Mouse (Mus musculus) embryonic facial prominence, embryonic 10.5 days (tissue): ENCODE measurements around the gene Nsmce1. TPM values are rescaled to one million over a fixed set of nuclear protein-coding genes. Genes with fewer than 3 reads are reported as not detected.

Experiments used
- DNase-seq: peaks from one replicate; pipeline ENCODE4 v3.0.0-alpha.2; 2017; ENCODE audit warnings: low spot score
- H3K27ac ChIP-seq: fragments of 300-500 bp; sonication (generic); replicated peaks from 2 replicates; pipeline ENCODE4 v1.5.1; 2016; ENCODE audit warnings: mild to moderate bottlenecking
- H3K27me3 ChIP-seq: fragments of 300-500 bp; sonication (generic); replicated peaks from 2 replicates; pipeline ENCODE4 v1.6.1; 2016; ENCODE audit warnings: low read depth, mild to moderate bottlenecking; ENCODE audit not compliant: poor library complexity, severe bottlenecking
- H3K36me3 ChIP-seq: fragments of 300-500 bp; sonication (generic); replicated peaks from 2 replicates; pipeline ENCODE4 v1.6.1; 2016; ENCODE audit warnings: mild to moderate bottlenecking, moderate library complexity
- H3K4me1 ChIP-seq: fragments of 300-500 bp; sonication (generic); 2 replicates; pipeline ENCODE4 v1.6.1; 2016
- H3K4me3 ChIP-seq: fragments of 300-500 bp; sonication (generic); 2 replicates; pipeline ENCODE4 v1.5.1; 2016; ENCODE audit warnings: mild to moderate bottlenecking, moderate library complexity
- H3K9me3 ChIP-seq: fragments of 300-500 bp; sonication (generic); 2 replicates; pipeline ENCODE4 v1.6.1; 2016; ENCODE audit warnings: mild to moderate bottlenecking
- WGBS: fragments of 180-500 bp; shearing (Covaris S2); methylation state at CpG from one replicate; pipeline ENCODE4 v1.1.7; 2016; 5-methylcytosine and 5-hydroxymethylcytosine counted together
- polyA plus RNA-seq: library from polyadenylated mRNA; unstranded; fragments of >200 nt; fragmentation: Nextera tagmentation; extraction: Ambion mirVana; gene quantifications from 2 replicates; pipeline ENCODE4 v1.2.1, GENCODE M21; 2016

The Nsmce1 gene
- polyA plus RNA-seq, 1 experiment from 2014 or later = 120 TPM

DNA sequence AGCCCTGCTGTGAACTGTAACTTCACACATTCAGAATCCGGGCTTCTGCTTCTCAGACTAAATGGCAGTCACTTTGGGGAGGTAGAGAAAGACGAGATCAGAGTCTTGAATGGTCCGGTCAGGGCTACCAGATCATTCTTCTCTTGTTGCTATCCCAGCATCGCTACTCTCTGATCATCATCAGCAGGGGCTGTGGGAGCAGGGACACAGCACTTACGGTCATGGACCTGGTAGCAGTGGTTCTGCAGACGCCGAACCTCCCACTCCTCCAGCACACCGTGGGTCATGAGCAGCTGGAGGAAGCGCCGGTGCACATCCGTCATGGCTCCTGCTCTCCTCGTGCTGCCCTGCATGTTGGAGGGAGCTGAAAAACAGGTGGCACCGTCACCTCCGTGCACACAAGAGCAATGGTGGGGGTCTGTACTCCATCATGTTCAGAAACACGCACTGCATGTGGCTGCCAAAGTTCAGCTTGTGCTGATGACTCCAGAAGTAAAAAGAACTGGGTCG is 5.2 kb downstream of the Nsmce1 start:
- H3K4me3 ChIP-seq = no peak overlapping the region
- peaks cover 15% of the 10 kb centered on the region for H3K4me1 ChIP-seq
- DNase-seq = no peak
- 95% methylated on average over 16 of the region's 16 CpGs for WGBS
- H3K9me3 ChIP-seq = no peaks in the 10 kb centered on the region
- H3K27ac ChIP-seq = no peak overlapping the region
- H3K27me3 ChIP-seq = no peaks in the 10 kb centered on the region
- peaks cover 52% of the 10 kb centered on the region for H3K36me3 ChIP-seq

DNA sequence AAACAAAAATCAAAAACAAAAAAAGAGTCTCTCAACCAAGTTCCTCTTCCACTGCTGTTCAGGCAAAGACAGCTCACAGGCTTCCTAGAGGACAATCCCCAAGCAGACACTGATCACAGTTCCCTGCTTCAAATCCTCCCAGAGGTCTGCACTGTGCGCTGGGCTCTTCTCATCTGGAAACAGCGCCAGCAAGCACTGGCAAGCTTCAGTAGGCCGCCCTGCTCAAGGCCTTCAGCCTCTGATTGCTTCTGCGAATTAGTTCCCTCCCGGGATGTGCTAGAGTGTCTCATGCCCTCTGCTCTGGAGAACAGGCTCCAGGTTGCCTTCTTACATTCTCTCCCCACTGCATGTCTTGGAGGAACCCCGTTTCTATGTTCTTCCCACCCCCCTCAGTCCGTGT is 6.6 kb downstream of the Nsmce1 start:
- no peak overlapping the region for H3K4me3 ChIP-seq
- peaks cover 5% of the 10 kb centered on the region for H3K4me1 ChIP-seq
- no peak for DNase-seq
- WGBS = 93% methylated on average over 7 of the region's 7 CpGs
- peaks cover 64% of the 10 kb centered on the region for H3K36me3 ChIP-seq
- H3K27ac ChIP-seq = no peak overlapping the region
- H3K9me3 ChIP-seq = no peaks in the 10 kb centered on the region
- no peaks in the 10 kb centered on the region for H3K27me3 ChIP-seq

DNA sequence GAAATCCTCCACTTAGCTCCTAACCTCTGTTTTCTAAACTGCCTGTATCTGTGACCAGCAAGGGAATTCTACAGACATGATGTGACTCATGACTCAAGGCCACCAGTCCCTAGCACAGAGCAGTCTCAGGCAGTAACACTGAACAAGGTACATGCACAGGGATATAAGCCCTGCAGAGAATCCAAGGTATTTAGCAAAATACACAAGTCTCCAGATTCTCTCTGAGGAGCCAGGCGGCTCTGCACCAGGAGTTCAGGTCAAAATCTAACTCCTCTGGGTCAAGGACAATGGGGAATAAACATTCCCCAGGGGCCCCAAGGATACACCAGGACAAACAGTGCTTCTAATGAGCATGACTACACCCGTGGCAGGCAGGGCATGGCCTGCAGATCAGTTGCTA is 8.5 kb downstream of the Nsmce1 start:
- DNase-seq = no peak
- Histone ChIP-seq H3K4me3 (no peak overlapping the region), H3K27me3 (no peaks in the 10 kb centered on the region), H3K9me3 (no peaks in the 10 kb centered on the region), H3K36me3 (peaks cover 74% of the 10 kb centered on the region), H3K27ac (no peak overlapping the region), H3K4me1 (no peaks in the 10 kb centered on the region)
- WGBS = 64% methylated on average over 2 of the region's 2 CpGs

DNA sequence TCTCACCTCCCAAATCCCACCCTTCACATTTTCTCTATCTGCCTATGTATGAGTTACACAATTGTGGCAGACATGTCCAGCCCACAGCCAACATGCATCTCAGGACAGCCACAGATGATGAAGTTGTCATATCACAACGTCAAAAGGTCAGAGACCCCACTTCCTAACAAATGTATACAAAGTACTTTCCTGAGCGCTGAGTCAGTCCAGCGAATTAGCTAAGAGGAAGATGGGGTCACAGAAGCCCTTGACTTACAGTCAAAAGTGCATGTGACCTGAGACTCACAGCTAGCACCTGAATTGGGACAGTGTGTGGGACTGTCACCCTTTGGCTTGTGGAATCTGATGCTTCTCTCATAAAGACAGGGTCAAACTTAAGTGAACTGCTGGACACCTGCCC is 9.1 kb downstream of the Nsmce1 start:
- DNase-seq = no peak
- Histone ChIP-seq H3K4me3 (no peak overlapping the region), H3K36me3 (peaks cover 80% of the 10 kb centered on the region), H3K4me1 (peaks cover 2% of the 10 kb centered on the region; the same call in 1 of the 2 replicates), H3K27me3 (no peaks in the 10 kb centered on the region), H3K9me3 (no peaks in the 10 kb centered on the region), H3K27ac (no peak overlapping the region)
- WGBS = 83% methylated on average over 3 of the region's 3 CpGs

DNA sequence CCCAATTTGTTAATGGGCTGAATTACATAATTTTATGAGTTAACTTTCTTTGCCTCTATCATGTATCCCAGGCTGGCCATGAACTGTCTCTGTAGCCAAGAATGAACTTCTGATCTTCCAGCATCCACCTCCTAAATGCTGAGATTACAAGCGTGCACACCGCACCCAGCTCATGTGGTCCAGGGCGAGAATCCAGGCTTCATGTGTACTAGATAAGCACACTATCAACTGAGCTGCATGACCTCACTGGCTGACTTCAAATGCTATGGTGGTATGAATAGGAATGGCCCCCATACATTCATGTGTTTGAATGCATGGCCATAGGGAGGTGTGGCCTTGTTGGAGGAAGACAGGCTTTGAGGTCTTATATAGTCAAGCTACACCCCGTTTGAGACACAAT is 10.9 kb downstream of the Nsmce1 start:
- Histone ChIP-seq H3K27me3 (no peaks in the 10 kb centered on the region), H3K4me1 (peaks cover 20% of the 10 kb centered on the region), H3K4me3 (no peak overlapping the region), H3K27ac (no peak overlapping the region), H3K9me3 (no peaks in the 10 kb centered on the region), H3K36me3 (peaks cover 78% of the 10 kb centered on the region)
- DNase-seq = no peak
- 91% methylated on average over 4 of the region's 4 CpGs for WGBS

DNA sequence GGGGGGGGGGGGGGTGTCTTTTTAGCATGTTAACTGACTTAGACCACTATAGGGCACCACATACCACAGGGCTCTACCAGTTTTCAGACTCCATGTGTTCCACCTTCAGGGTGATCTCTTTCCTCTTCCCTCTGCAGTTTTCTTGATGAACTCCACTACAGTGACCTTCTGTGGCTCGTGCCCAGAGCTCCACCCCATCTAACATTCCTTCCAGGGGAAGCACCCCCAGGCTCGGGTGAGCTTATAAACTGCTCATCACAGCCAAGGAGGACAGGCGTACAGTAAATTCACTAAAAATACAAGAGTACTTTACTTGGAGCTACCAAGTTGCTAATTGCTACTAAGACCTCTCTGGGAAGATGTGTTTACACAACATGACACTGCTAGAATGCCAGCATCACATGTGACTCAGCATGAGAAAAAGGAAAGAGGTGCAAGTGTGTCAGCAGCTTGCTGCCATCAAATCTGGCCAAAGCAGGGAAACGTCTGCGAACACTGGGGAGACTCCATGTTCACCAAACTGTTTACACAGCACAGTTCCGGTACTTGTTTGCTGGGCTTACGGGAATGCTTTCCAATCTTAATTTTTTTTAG is 12.9 kb downstream of the Nsmce1 start:
- Histone ChIP-seq H3K27me3 (no peaks in the 10 kb centered on the region), H3K36me3 (peaks cover 64% of the 10 kb centered on the region), H3K4me3 (no peak overlapping the region), H3K9me3 (no peaks in the 10 kb centered on the region), H3K4me1 (peaks cover 28% of the 10 kb centered on the region), H3K27ac (no peak overlapping the region)
- 84% methylated on average over 7 of the region's 7 CpGs for WGBS
- DNase-seq = no peak

DNA sequence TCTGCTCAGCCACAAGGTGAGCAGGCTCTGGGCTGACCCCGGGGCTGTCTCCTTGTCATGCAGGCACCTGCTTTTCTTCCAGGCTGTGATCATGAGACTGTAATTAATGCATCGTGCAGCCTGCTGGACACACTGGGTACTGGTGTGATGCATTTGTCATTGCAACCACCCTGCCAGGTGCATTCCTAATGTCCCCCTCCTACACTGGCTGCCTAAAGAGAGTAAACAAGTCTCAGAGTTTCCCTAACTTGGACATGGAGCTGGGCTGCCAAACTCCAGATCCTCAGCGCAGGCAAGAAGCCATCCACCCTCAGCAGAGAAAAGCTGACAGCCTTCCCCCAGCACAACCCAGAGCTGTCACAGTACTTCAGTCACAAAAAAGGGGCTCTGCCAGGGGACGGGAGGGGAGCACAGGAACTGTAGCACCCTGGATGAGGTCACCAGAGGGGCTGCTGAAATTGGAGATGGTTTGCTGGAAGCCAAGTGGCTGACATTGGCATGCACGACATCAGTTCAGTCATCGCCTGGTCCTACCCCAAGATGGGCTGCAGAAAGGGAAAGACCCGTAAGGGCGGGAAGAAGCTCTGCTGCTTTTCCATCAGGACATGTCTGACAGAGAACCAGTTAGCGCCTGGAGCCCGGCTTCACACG is 15.7 kb downstream of the Nsmce1 start:
- 64% methylated on average over 11 of the region's 11 CpGs for WGBS
- Histone ChIP-seq H3K4me3 (no peak overlapping the region), H3K4me1 (peaks cover 39% of the 10 kb centered on the region), H3K9me3 (no peaks in the 10 kb centered on the region), H3K36me3 (peaks cover 48% of the 10 kb centered on the region), H3K27me3 (no peaks in the 10 kb centered on the region), H3K27ac (peak overlapping the region; percentile 59)
- DNase-seq = no peak

DNA sequence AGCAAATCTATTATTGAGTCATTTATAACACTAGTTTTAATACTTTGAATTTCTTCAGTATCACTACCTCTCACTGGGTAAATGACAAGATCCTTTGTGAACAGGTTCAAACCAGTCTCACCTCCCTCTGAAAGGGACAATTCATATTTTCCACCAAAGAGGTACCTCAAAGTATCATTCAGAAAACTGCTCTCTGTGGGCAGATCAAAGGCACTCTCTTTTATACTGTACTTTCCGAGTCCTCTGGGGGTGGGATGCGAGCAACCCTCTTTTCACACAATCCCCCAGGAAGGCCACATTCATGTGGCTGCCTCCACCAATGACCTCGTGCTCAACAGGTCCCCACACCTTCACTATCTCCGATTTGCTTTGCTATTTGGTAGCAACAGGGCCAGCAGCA is 16.9 kb downstream of the Nsmce1 start:
- no peak overlapping the region for H3K27ac ChIP-seq

DNA sequence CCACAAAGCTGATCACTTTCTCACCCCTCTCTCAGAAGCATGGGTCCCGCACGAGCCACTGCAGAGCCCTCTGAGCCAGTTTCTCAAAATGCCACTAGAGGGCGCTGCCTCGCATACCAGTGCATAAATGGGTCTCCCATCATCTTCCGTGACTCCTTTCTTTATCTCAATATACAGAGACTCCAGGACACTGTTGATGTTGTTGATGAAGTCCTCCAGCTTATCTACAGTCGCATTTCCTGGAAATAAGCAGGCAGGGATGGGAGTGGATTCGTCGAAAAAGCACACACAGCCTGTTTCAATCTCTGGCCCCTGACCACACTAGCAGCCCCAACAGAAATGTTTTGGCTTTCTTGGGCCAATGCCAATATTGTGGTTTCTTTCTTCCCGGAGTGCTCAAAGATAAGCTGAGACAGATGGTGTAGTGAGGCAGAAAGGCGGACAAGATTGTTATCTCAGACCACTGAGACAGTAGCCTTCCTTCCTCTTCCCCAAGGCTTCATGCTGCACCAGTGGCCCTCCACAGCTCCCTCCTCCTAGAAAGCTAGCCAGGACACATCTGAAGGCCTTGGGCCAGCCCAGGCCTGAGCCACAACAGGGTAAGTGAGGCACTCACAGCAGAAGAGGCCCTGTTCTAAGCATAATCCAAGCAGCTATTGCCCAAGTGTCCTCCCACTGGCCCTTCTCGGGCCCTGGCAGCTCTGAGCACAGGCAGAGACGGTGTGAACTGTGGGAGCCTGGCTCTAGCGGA is 19.2 kb downstream of the Nsmce1 start:
- no peak overlapping the region for H3K4me3 ChIP-seq
- DNase-seq = peak; percentile 79
- peaks cover 55% of the 10 kb centered on the region for H3K36me3 ChIP-seq
- peaks cover 35% of the 10 kb centered on the region for H3K4me1 ChIP-seq
- 42% methylated on average over 13 of the region's 13 CpGs for WGBS
- no peaks in the 10 kb centered on the region for H3K9me3 ChIP-seq
- H3K27ac ChIP-seq = peak overlapping the region; percentile 65
- no peaks in the 10 kb centered on the region for H3K27me3 ChIP-seq

More for the DNA sequence above, 16.9 kb downstream of the Nsmce1 start:
- WGBS = 83% methylated on average over 4 of the region's 4 CpGs
- H3K36me3 ChIP-seq = peaks cover 49% of the 10 kb centered on the region
- H3K27me3 ChIP-seq = no peaks in the 10 kb centered on the region
- peaks cover 39% of the 10 kb centered on the region for H3K4me1 ChIP-seq
- H3K9me3 ChIP-seq = no peaks in the 10 kb centered on the region
- no peak overlapping the region for H3K4me3 ChIP-seq
- no peak for DNase-seq

DNA sequence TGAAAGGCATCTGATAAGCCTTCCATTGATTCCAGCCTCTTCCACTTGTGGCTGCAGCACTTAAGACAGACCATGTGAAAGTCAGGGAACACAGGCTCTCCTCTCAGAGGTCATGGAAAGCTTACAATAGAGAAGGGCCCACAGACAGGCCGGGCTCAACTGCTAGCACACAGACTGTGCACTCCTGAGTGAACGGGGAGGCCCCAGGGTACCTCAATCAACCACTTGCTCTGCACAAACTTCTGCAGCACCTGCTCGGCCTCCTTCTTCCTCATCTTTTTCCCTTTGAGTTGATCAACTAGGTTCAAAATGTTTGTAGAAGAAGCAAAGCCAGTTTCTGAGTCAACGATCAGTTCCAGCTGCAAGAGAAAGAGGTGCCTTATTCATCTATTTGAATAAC is 20.5 kb downstream of the Nsmce1 start:
- peaks cover 64% of the 10 kb centered on the region for H3K36me3 ChIP-seq
- no peaks in the 10 kb centered on the region for H3K9me3 ChIP-seq
- no peaks in the 10 kb centered on the region for H3K27me3 ChIP-seq
- no peak overlapping the region for H3K4me3 ChIP-seq
- no peak overlapping the region for H3K27ac ChIP-seq
- WGBS = 91% methylated on average over 4 of the region's 4 CpGs
- DNase-seq = no peak
- H3K4me1 ChIP-seq = peaks cover 23% of the 10 kb centered on the region

DNA sequence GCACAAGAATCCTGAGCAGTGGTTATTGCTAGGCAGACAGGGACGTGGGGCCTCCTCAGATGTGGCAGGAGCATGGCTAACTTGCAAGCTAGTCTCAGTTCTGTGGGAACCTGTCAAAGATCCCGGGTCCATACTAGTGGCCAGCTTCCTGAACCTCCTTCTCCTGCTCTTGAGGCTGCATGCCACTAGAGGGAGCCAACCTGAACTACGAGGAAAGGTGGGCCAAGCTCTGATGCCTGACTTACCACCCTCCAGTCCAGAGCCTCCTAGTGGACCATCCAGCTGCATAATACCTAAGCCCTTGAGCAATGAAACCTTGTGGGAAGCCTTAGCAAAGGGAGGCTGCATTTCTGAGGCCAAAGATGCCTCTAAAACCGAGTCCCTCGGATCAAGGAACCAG is 21.5 kb downstream of the Nsmce1 start:
- WGBS = 27% methylated on average over 5 of the region's 5 CpGs
- Histone ChIP-seq H3K36me3 (peaks cover 65% of the 10 kb centered on the region), H3K9me3 (no peaks in the 10 kb centered on the region), H3K27ac (no peak overlapping the region), H3K4me1 (peaks cover 14% of the 10 kb centered on the region), H3K27me3 (no peaks in the 10 kb centered on the region), H3K4me3 (no peak overlapping the region)
- DNase-seq = peak; percentile 76

DNA sequence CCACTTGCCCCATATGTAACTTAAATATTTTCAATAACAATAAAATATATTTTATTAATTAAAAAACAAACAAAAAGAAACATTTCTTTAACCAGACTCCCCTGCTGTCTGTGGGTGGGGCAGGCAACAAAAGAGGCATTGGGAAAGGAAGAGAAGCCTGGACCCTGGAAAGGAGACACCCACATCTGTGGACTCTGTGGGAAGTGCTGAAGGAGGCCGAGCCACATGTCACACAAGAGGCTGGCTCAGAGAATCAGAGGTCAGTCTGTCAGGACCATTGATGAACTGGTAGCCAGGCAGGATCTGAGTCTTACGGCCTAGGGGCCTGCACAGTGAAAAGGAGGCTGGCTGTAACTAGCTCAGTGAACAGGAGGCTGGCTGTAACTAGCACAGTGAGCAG is 29.2 kb downstream of the Nsmce1 start:
- WGBS = 39% methylated on average over 2 of the region's 2 CpGs
- Histone ChIP-seq H3K27ac (peak overlapping the region; percentile 66), H3K27me3 (no peaks in the 10 kb centered on the region), H3K36me3 (peaks cover 52% of the 10 kb centered on the region), H3K4me1 (peaks cover 14% of the 10 kb centered on the region; the same call in 1 of the 2 replicates), H3K9me3 (no peaks in the 10 kb centered on the region), H3K4me3 (no peak overlapping the region)
- no peak for DNase-seq

DNA sequence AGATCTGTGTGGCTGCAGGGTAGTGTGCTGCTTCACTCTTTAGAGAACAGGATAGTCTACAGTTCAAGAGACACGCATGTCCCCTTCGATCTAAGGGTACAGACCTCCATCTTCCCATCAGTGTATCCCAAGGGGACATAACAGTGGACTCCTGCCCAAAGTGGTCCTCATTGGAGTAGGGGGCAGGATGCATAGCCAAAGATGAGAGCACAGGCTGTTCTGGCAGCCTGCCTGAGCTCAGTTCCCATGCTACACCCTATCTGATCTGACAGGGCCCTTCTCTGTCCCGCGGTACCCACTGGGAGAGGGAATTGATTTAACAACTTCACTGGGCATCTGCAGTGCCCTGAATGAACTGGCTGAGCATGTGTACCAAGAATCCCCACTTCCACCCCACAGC is 37.7 kb downstream of the Nsmce1 start:
- Histone ChIP-seq H3K4me1 (no peaks in the 10 kb centered on the region), H3K36me3 (peaks cover 55% of the 10 kb centered on the region), H3K27ac (no peak overlapping the region), H3K27me3 (no peaks in the 10 kb centered on the region), H3K4me3 (no peak overlapping the region), H3K9me3 (no peaks in the 10 kb centered on the region)
- 98% methylated on average over 4 of the region's 4 CpGs for WGBS
- DNase-seq = no peak
